Comparison of ENCODE assay signal across 25 mouse cellular contexts in genomic region chr4:86122431-86122830, GRCm38 (mm10).
DNase-seq lines count a peak whose midpoint lies in the region; ATAC-seq and TF ChIP-seq lines count a peak whose summit lies in the region.
"Had no signal": no experiment of that assay in that cellular context is flagged by ENCODE, and none has a peak within 500 bp of the region (broad histone marks: within the 10 kb centered on the region; RNA-seq: fewer than 3 reads in every experiment).

No protein-coding gene starts in this region.

- no peak for TF ChIP-seq POLR2A in cerebellum, adult 2 months (IDR thresholded peaks at IDR 0.05; ENCODE audit: borderline replicate concordance, insufficient read depth, low read length)

- H3K9ac ChIP-seq in kidney, embryonic 16.5 days (replicated peaks; ENCODE audit: low read length) = no peak overlapping the region
- no peak overlapping the region for H3K9ac ChIP-seq in limb, embryonic 12.5 days (replicated peaks)
- H3K9ac ChIP-seq in embryonic facial prominence, embryonic 11.5 days (replicated peaks; ENCODE audit: low read length) = no peak overlapping the region
- H3K9ac ChIP-seq: forebrain, postnatal 0 days; hindbrain, embryonic 14.5 days; midbrain, embryonic 15.5 days; neural tube, embryonic 13.5 days had no signal

- H3K9me3 ChIP-seq in kidney, embryonic 16.5 days (ENCODE audit: low read length) = no peaks in the 10 kb centered on the region
- H3K9me3 ChIP-seq in limb, embryonic 12.5 days = no peaks in the 10 kb centered on the region
- H3K9me3 ChIP-seq in limb, embryonic 10.5 days (replicated peaks) = no peaks in the 10 kb centered on the region
- no peaks in the 10 kb centered on the region for H3K9me3 ChIP-seq in embryonic facial prominence, embryonic 11.5 days (replicated peaks; ENCODE audit: control insufficient read depth, low read length)
- H3K9me3 ChIP-seq: midbrain, embryonic 15.5 days; neural tube, embryonic 13.5 days had no signal

- no peaks in the 10 kb centered on the region for H3K36me3 ChIP-seq in kidney, embryonic 16.5 days (ENCODE audit: insufficient read depth, low read length)
- H3K36me3 ChIP-seq in limb, embryonic 12.5 days = no peaks in the 10 kb centered on the region
- H3K36me3 ChIP-seq in limb, embryonic 10.5 days = no peaks in the 10 kb centered on the region
- H3K36me3 ChIP-seq in embryonic facial prominence, embryonic 11.5 days (replicated peaks; ENCODE audit: control insufficient read depth, insufficient read depth, low read depth, low read length) = no peaks in the 10 kb centered on the region
- H3K36me3 ChIP-seq: midbrain, embryonic 15.5 days; neural tube, embryonic 13.5 days had no signal

- no peak for TF ChIP-seq CTCF in cerebellum, adult 2 months (IDR thresholded peaks at IDR 0.05; ENCODE audit: borderline replicate concordance, insufficient read depth, low read depth, low read length)

- 0 out of 2 replicates have a peak, but pooled peaks have one; percentile 42 for ATAC-seq in kidney, embryonic 16.5 days (ENCODE audit: low FRiP score, low TSS enrichment)
- ATAC-seq in limb, embryonic 12.5 days (ENCODE audit: insufficient number of reproducible peaks, insufficient read depth, low FRiP score, low TSS enrichment, low read depth) = no peak
- no peak for ATAC-seq in embryonic facial prominence, embryonic 11.5 days (replicated peaks; ENCODE audit: insufficient number of reproducible peaks, low FRiP score, low TSS enrichment, low read depth)
- no peak for ATAC-seq in frontal cortex, adult (ENCODE audit: low TSS enrichment)
- ATAC-seq: activated CD4-positive, CD25-positive, alpha-beta regulatory T cell, adult 4 months; forebrain, postnatal 0 days; midbrain, embryonic 15.5 days had no signal

- H3K4me1 ChIP-seq in cerebellum, adult 2 months (ENCODE audit: control insufficient read depth, insufficient read depth, low read length) = no peaks in the 10 kb centered on the region
- H3K4me1 ChIP-seq in kidney, embryonic 16.5 days (ENCODE audit: insufficient read depth, low read length) = peaks cover 10% of the 10 kb centered on the region; the same call in 1 of the 2 replicates
- H3K4me1 ChIP-seq in limb, embryonic 12.5 days (replicated peaks) = peaks cover 23% of the 10 kb centered on the region
- peaks cover 10% of the 10 kb centered on the region; the same call in 1 of the 2 replicates for H3K4me1 ChIP-seq in limb, embryonic 10.5 days
- no peaks in the 10 kb centered on the region for H3K4me1 ChIP-seq in embryonic facial prominence, embryonic 11.5 days (ENCODE audit: control insufficient read depth, insufficient read depth, low read length)
- H3K4me1 ChIP-seq: midbrain, embryonic 15.5 days had no signal

- 43% methylated on average over 5 of the region's 5 CpGs for WGBS in cerebellum, adult 2 months
- 37% methylated on average over 5 of the region's 5 CpGs for WGBS in kidney, embryonic 16.5 days
- 44% methylated on average over 5 of the region's 5 CpGs for WGBS in limb, embryonic 12.5 days
- 62% methylated on average over 5 of the region's 5 CpGs for WGBS in limb, embryonic 10.5 days
- 44% methylated on average over 5 of the region's 5 CpGs for WGBS in embryonic facial prominence, embryonic 11.5 days

- H3K27ac ChIP-seq in cerebellum, adult 2 months (ENCODE audit: insufficient read depth, low read length) = no peak overlapping the region
- peak overlapping the region; percentile 41 for H3K27ac ChIP-seq in kidney, embryonic 16.5 days (ENCODE audit: low read length)
- peak overlapping the region; percentile 25; the same call in 1 of the 2 replicates for H3K27ac ChIP-seq in limb, embryonic 12.5 days
- no peak overlapping the region for H3K27ac ChIP-seq in limb, embryonic 10.5 days
- H3K27ac ChIP-seq in embryonic facial prominence, embryonic 11.5 days (replicated peaks; ENCODE audit: low read depth, low read length) = no peak overlapping the region
- H3K27ac ChIP-seq: hindbrain, embryonic 14.5 days; midbrain, embryonic 15.5 days; neural tube, embryonic 13.5 days had no signal

- H3K4me3 ChIP-seq in cerebellum, adult 2 months (replicated peaks; ENCODE audit: insufficient read depth, low read depth, low read length) = no peak overlapping the region
- H3K4me3 ChIP-seq in kidney, embryonic 16.5 days (ENCODE audit: low read length) = no peak overlapping the region
- no peak overlapping the region for H3K4me3 ChIP-seq in limb, embryonic 12.5 days (replicated peaks)
- no peak overlapping the region for H3K4me3 ChIP-seq in limb, embryonic 10.5 days
- H3K4me3 ChIP-seq in embryonic facial prominence, embryonic 11.5 days (ENCODE audit: low read depth, low read length) = no peak overlapping the region
- H3K4me3 ChIP-seq: midbrain, embryonic 15.5 days; myocyte; neural tube, embryonic 13.5 days had no signal

- DNase-seq in cerebellum, postnatal 10 days = peak; percentile 73 to 79
- DNase-seq in cerebellum, adult 2 months = no peak
- DNase-seq in kidney, postnatal 25 days = no peak
- no peak for DNase-seq in limb, embryonic 10.5 days (ENCODE audit: low spot score)
- peak; percentile 39 for DNase-seq in embryonic facial prominence, embryonic 11.5 days (ENCODE audit: low spot score)
- DNase-seq: adrenal gland, adult 8-10 months; cerebellum, adult 18-20 months; forebrain, postnatal 0 days; gastrocnemius, postnatal 36 days; heart, postnatal 36 days; layer of hippocampus, adult 9-11 months; lung, adult 18-20 months; lung, postnatal 14 days; retina, postnatal 1 day; right cerebral cortex, postnatal 25 days; spleen, adult 18-20 months had no signal

- no peak overlapping the region for H3K4me2 ChIP-seq in kidney, embryonic 16.5 days (replicated peaks; ENCODE audit: low read depth, low read length)
- H3K4me2 ChIP-seq in limb, embryonic 12.5 days = no peak overlapping the region
- H3K4me2 ChIP-seq in embryonic facial prominence, embryonic 11.5 days (ENCODE audit: low read depth, low read length) = no peak overlapping the region
- H3K4me2 ChIP-seq: hindbrain, embryonic 14.5 days; liver, embryonic 11.5 days; midbrain, embryonic 15.5 days; neural tube, embryonic 13.5 days had no signal

- no peaks in the 10 kb centered on the region for H3K27me3 ChIP-seq in cerebellum, adult 2 months (ENCODE audit: control insufficient read depth, insufficient read depth, low read length)
- no peaks in the 10 kb centered on the region for H3K27me3 ChIP-seq in kidney, embryonic 16.5 days (ENCODE audit: insufficient read depth, low read length)
- no peaks in the 10 kb centered on the region for H3K27me3 ChIP-seq in limb, embryonic 12.5 days
- no peaks in the 10 kb centered on the region for H3K27me3 ChIP-seq in limb, embryonic 10.5 days (ENCODE audit: low read depth, poor library complexity, severe bottlenecking)
- no peaks in the 10 kb centered on the region for H3K27me3 ChIP-seq in embryonic facial prominence, embryonic 11.5 days (ENCODE audit: control insufficient read depth, insufficient read depth, low read length)
- H3K27me3 ChIP-seq: midbrain, embryonic 15.5 days; neural tube, embryonic 13.5 days had no signal

Comparison
In these comparisons a context has a peak if more than half of its experiments do, and no peak if none do; other contexts are left out.
1. DNase-seq: peak in cerebellum, postnatal 10 days (2 of 2) and embryonic facial prominence, embryonic 11.5 days (single experiment); none in cerebellum, adult 2 months (0 of 2), kidney, postnatal 25 days (0 of 2) and limb, embryonic 10.5 days (single experiment).
2. H3K27ac ChIP-seq: peak in kidney, embryonic 16.5 days (single experiment) and limb, embryonic 12.5 days (single experiment); none in cerebellum, adult 2 months (single experiment), limb, embryonic 10.5 days (single experiment) and embryonic facial prominence, embryonic 11.5 days (single experiment).